8 mouse cellular contexts compared by ENCODE assay signal in genomic region chr10:88514495-88514894, GRCm38 (mm10). TPM values are rescaled to one million over a fixed set of nuclear protein-coding genes. Genes with fewer than 3 reads are reported as not detected.
A peak's percentile ranks its signal among the peaks of the same experiment; 100 is the strongest.
DNase-seq lines count a peak whose midpoint lies in the region; ATAC-seq and TF ChIP-seq lines count a peak whose summit lies in the region.

No protein-coding gene starts in this region.

- no peaks in the 10 kb centered on the region for H3K9me3 ChIP-seq in heart, embryonic 15.5 days (replicated peaks)

- H3K79me2 ChIP-seq in myocyte (ENCODE audit: control insufficient read depth, insufficient read depth): no peaks in the 10 kb centered on the region

- no peak overlapping the region for H3K4me3 ChIP-seq in bone marrow, adult 2 months (replicated peaks; ENCODE audit: control insufficient read depth, low read depth, low read length)
- no peak overlapping the region for H3K4me3 ChIP-seq in heart, embryonic 15.5 days
- H3K4me3 ChIP-seq in left cerebral cortex, adult 2 months: no peak overlapping the region
- no peak overlapping the region for H3K4me3 ChIP-seq in myocyte

- H3K4me1 ChIP-seq in bone marrow, adult 2 months (ENCODE audit: control insufficient read depth, insufficient read depth, low read length): no peaks in the 10 kb centered on the region
- peaks cover 14% of the 10 kb centered on the region for H3K4me1 ChIP-seq in heart, embryonic 15.5 days (replicated peaks)

- WGBS in bone marrow, adult 2 months: 19% methylated on average over 2 of the region's 2 CpGs
- WGBS in heart, embryonic 15.5 days: 41% methylated on average over 2 of the region's 2 CpGs

- peak; percentile 24 to 51 for DNase-seq in cerebellum, postnatal 25 days
- no peak for DNase-seq in cerebellum, adult 9-10 months
- peak; percentile 66 for DNase-seq in 416B (ENCODE audit: low read depth)
- DNase-seq in left cerebral cortex, adult 2 months (ENCODE audit: extremely low spot score in 1 of 2, low spot score in 2 of 2): peak; percentile 40 to 47

- intact Hi-C loops in left cerebral cortex, adult 2 months (cut with DNase I): no loop called here

- H3K27me3 ChIP-seq in heart, embryonic 15.5 days: no peaks in the 10 kb centered on the region
- no peaks in the 10 kb centered on the region for H3K27me3 ChIP-seq in myocyte (ENCODE audit: control insufficient read depth, insufficient read depth, insufficient read length)

- no peak overlapping the region for H3K4me2 ChIP-seq in heart, embryonic 15.5 days
- H3K4me2 ChIP-seq in myocyte (ENCODE audit: low read depth): no peak overlapping the region

- no peak overlapping the region for H3K27ac ChIP-seq in bone marrow, adult 2 months (ENCODE audit: control insufficient read depth, insufficient read depth, low read depth, low read length, poor library complexity)
- H3K27ac ChIP-seq in heart, embryonic 15.5 days: peak overlapping the region; percentile 3; the same call in 1 of the 2 replicates
- H3K27ac ChIP-seq in left cerebral cortex, adult 2 months: no peak overlapping the region

- H3K36me3 ChIP-seq in heart, embryonic 15.5 days: no peaks in the 10 kb centered on the region
- no peaks in the 10 kb centered on the region for H3K36me3 ChIP-seq in myocyte (ENCODE audit: control insufficient read depth, insufficient read depth)

- no peak for TF ChIP-seq POLR2A in bone marrow, adult 2 months (IDR thresholded peaks at IDR 0.05; ENCODE audit: borderline replicate concordance, control insufficient read depth, low read depth, low read length)
- TF ChIP-seq POLR2A in myocyte (IDR thresholded peaks at IDR 0.05; ENCODE audit: insufficient read length, low read depth): no peak

- TF ChIP-seq CTCF in bone marrow, adult 2 months (IDR thresholded peaks at IDR 0.05; ENCODE audit: control insufficient read depth, insufficient read depth, low read length): peak; percentile 26; the same call in 1 of the 2 replicates
- TF ChIP-seq CTCF in left cerebral cortex, adult 2 months (IDR thresholded peaks at IDR 0.05): peak; percentile 47

- 0 out of 2 replicates have a peak, but pooled peaks have one; percentile 43 for ATAC-seq in heart, embryonic 15.5 days (replicated peaks; ENCODE audit: insufficient number of reproducible peaks, insufficient read depth, low FRiP score, low read depth)
- no peak; the same call in 1 of the 2 replicates for ATAC-seq in monocyte, adult 5-6 weeks (replicated peaks; ENCODE audit: insufficient number of reproducible peaks, low FRiP score, low TSS enrichment, poor library complexity, severe bottlenecking)

- H3K9ac ChIP-seq in heart, embryonic 15.5 days: no peak overlapping the region

- H3ac ChIP-seq in myocyte (ENCODE audit: control insufficient read depth, insufficient read length): no peak overlapping the region

TF ChIP-seq in myocyte, 11 proteins besides CTCF, POLR2A, EP300 and RAD21:
- peak in 1 of 3 experiments; percentile 33 for TF ChIP-seq MYOD1 (IDR thresholded peaks at IDR 0.05; ENCODE audit: control insufficient read depth in 1 of 3, insufficient read length in 2 of 3, low read depth in 2 of 3)
- TF ChIP-seq MYOG (IDR thresholded peaks at IDR 0.05; ENCODE audit: control insufficient read depth in 1 of 3, insufficient read depth in 1 of 3, insufficient read length in 2 of 3, low read depth in 2 of 3): peak in 2 of 3 experiments; percentile 19 to 51
- TF ChIP-seq E2F4 (IDR thresholded peaks at IDR 0.05; ENCODE audit: insufficient read depth): no peak

RNA-seq across cellular contexts. Expression of gene Chpt1, which starts 10.6 kb away (rescaled TPM):
- 11.2 and 21.9 TPM in 2 replicates for polyA plus RNA-seq in bone marrow, adult 2 months (2011; ENCODE audit: insufficient read depth, insufficient read length, low replicate concordance, missing spikeins)
- polyA plus RNA-seq in heart, embryonic 15.5 days (2015; fragmentation: Nextera tagmentation; extraction: Ambion mirVana): 38.3 and 46.9 TPM in 2 replicates
- total RNA-seq in left cerebral cortex, adult 2 months (2021): 10 to 100 TPM; 36.5 to 39.8 TPM
- 29.6 TPM for polyA plus RNA-seq in myocyte (2012; fragmentation: generic; extraction: Trizol)
- total RNA-seq in monocyte, adult 5-6 weeks (2017): 13.3 to 26.4 TPM (median 15.1 TPM) in 3 replicates

RNA-seq across cellular contexts. Expression of gene Sycp3, which starts 55.1 kb away (rescaled TPM):
- polyA plus RNA-seq in bone marrow, adult 2 months (2011; ENCODE audit: insufficient read depth, insufficient read length, low replicate concordance, missing spikeins): not detected in 2 replicates
- 0.16 and 0.35 TPM in 2 replicates for polyA plus RNA-seq in heart, embryonic 15.5 days (2015; fragmentation: Nextera tagmentation; extraction: Ambion mirVana)
- under 1 TPM; 0.41 to 0.72 TPM for total RNA-seq in left cerebral cortex, adult 2 months (2021)
- polyA plus RNA-seq in myocyte (2012; fragmentation: generic; extraction: Trizol): not detected
- 0.68 to 3.5 TPM (median 2.7 TPM) in 3 replicates for total RNA-seq in monocyte, adult 5-6 weeks (2017)
